Mouse (Mus musculus) liver, embryonic 11.5 days (tissue): ENCODE results near the gene Tmem186. TPM values are rescaled to one million over a fixed set of nuclear protein-coding genes. Genes with fewer than 3 reads are reported as not detected.

Experiments
- ATAC-seq: fragments of 200-750 bp; cut with Nextera tagmentation; replicated peaks from 2 replicates; pipeline ENCODE4 v1.8.0; 2017; ENCODE audit warnings: moderate number of reproducible peaks, mild to moderate bottlenecking, moderate TSS enrichment, moderate library complexity; ENCODE audit not compliant: low FRiP score
- DNase-seq: peaks from one replicate; pipeline ENCODE4 v3.0.0-alpha.2; 2017; ENCODE audit warnings: low spot score
- H3K27ac ChIP-seq: fragments of 300-500 bp; sonication (generic); 2 replicates; pipeline ENCODE4 v1.5.1; 2014; ENCODE audit warnings: mild to moderate bottlenecking, low read depth, low read length, control low read depth
- H3K27me3 ChIP-seq: fragments of 300-500 bp; sonication (generic); replicated peaks from 2 replicates; pipeline ENCODE4 v1.6.1; 2014; ENCODE audit warnings: low read length, mixed read lengths; ENCODE audit not compliant: control insufficient read depth, insufficient read depth
- H3K36me3 ChIP-seq: fragments of 300-500 bp; sonication (generic); 2 replicates; pipeline ENCODE4 v1.6.1; 2014; ENCODE audit warnings: mild to moderate bottlenecking, low read length, moderate library complexity, mixed read lengths; ENCODE audit not compliant: control insufficient read depth, insufficient read depth
- H3K4me1 ChIP-seq: fragments of 300-500 bp; sonication (generic); replicated peaks from 2 replicates; pipeline ENCODE4 v1.6.1; 2014; ENCODE audit warnings: low read length, mixed read lengths; ENCODE audit not compliant: control insufficient read depth, insufficient read depth
- H3K4me2 ChIP-seq: fragments of 300-500 bp; sonication (generic); 2 replicates; pipeline ENCODE4 v1.6.1; 2014; ENCODE audit warnings: mild to moderate bottlenecking, control low read depth, moderate library complexity
- H3K4me3 ChIP-seq: fragments of 300-500 bp; sonication (generic); 2 replicates; pipeline ENCODE4 v1.5.1; 2014; ENCODE audit warnings: low read depth, low read length, control low read depth
- H3K9ac ChIP-seq: fragments of 300-500 bp; sonication (generic); 2 replicates; pipeline ENCODE4 v1.6.1; 2014; ENCODE audit warnings: low read depth, low read length, control low read depth
- H3K9me3 ChIP-seq: fragments of 300-500 bp; sonication (generic); 2 replicates; pipeline ENCODE4 v1.6.1; 2016; ENCODE audit warnings: low read length, inconsistent platforms, mixed read lengths; ENCODE audit not compliant: control insufficient read depth
- WGBS: fragments of 180-500 bp; shearing (Covaris S2); extraction: QIAGEN DNeasy Blood & Tissue Kit; methylation state at CpG from one replicate; pipeline ENCODE4 v1.1.7; 2014; 5-methylcytosine and 5-hydroxymethylcytosine counted together
- polyA plus RNA-seq: library from polyadenylated mRNA; unstranded; fragments of >200 nt; fragmentation: Nextera tagmentation; extraction: Ambion mirVana; gene quantifications from 2 replicates; pipeline ENCODE4 v1.2.1, GENCODE M21; 2014

Tmem186 gene
- 16.4 and 19.4 TPM in 2 replicates for polyA plus RNA-seq

DNA sequence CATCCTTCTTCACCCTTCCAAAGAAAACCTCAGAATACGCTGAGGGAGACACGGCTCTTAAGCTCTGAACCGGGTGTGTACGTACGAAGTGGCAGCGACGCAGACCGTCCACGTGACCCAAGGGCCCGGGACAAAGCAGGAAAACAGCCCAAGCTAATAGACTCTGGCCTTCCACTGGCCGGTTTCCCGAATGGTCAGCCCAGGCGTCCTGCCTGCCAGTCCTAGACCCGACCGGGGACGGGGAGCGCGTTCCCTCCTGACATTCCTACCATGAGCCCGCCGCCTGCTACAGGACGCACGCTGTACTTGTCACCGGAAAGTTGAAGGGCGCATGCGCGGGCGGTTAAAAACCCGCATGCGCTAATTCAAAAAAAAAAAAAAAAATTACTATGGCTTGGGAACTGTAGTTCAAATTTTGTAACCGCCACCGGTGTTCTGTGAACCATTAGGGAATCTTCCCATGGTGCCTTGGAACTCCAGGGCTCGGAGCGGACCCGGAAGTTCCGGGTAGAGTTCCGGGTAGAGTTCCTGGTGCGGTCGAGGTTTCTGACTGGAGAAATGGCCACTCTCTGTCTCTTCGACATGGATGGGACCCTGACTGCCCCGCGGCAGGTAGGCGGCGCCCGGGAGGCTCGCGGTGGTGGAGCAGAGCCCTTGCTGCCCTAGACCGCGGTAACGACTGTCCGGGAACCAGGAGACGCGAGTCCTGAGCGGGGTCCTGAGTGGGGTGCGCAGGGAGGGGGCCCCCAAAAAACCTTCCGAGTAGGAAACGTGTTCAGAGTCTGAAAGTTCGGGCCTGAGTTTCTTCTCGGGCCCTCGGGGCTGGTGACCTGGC, at the start of gene Tmem186, which contains the start of gene Pmm2:
Gene Tmem186 (minus strand): TSS at position 496 of the 835 bp plus-strand sequence.
Gene Pmm2 (plus strand): TSS at position 458 of the 835 bp plus-strand sequence.
- DNase-seq (peak; percentile 85), ATAC-seq (peak; percentile 85)
- H3K9ac ChIP-seq: peak within 1 kb of the TSS; percentile 87
- no peaks in the 10 kb centered on the region for H3K27me3 ChIP-seq
- H3K27ac ChIP-seq: peak within 1 kb of the TSS; percentile 92
- peaks cover 17% of the 10 kb centered on the region for H3K4me1 ChIP-seq
- H3K4me2 ChIP-seq: peak within 1 kb of the TSS; percentile 66
- H3K36me3 ChIP-seq: peaks cover 7% of the 10 kb centered on the region
- H3K4me3 ChIP-seq: peak within 1 kb of the TSS; percentile 88
- no peaks in the 10 kb centered on the region for H3K9me3 ChIP-seq
- WGBS: under 1% methylated on average over 59 of the region's 59 CpGs

DNA sequence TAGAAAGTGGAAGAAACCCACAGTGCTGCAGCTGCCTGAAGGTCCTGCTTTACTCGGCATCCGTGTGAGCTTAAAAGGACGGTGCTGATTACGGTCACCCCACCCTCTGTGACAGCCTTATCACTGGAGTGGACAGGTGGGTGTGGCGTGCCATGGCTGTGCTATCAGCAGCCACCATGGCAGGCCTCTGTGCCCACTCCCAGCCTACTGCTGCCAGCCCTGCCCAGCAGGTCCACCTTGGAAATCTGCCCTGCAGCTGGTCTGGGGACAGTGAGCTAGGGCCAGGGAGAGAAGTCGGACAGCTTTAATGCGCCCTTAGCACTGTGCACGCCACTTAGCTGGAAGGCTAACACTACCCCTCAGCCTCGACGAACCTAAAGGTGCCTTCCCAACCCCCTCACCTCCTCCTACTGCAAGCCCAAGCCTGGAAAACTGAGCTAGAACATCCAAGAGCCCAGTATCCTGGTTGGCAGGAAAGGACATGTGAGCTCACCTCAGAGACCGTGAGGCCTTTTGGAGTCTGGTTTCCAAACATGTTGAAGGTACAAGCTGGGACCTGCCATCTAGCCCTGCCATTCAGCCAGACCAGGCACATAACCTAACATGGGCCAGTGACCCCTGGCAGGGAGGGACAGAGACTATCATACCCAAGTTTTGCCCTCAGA, 49.5 kb upstream of the Tmem186 start:
- Histone ChIP-seq H3K36me3 (peaks cover 40% of the 10 kb centered on the region), H3K4me3 (0 out of 2 replicates have a peak overlapping the region, but pooled peaks have one; percentile 15), H3K4me2 (peak overlapping the region; percentile 66), H3K27ac (peak overlapping the region; percentile 87), H3K27me3 (no peaks in the 10 kb centered on the region), H3K9me3 (no peaks in the 10 kb centered on the region), H3K4me1 (peaks cover 26% of the 10 kb centered on the region), H3K9ac (peak overlapping the region; percentile 64)
- WGBS: 46% methylated on average over 11 of the region's 11 CpGs
- ATAC-seq (peak; percentile 94), DNase-seq (peak; percentile 50)

DNA sequence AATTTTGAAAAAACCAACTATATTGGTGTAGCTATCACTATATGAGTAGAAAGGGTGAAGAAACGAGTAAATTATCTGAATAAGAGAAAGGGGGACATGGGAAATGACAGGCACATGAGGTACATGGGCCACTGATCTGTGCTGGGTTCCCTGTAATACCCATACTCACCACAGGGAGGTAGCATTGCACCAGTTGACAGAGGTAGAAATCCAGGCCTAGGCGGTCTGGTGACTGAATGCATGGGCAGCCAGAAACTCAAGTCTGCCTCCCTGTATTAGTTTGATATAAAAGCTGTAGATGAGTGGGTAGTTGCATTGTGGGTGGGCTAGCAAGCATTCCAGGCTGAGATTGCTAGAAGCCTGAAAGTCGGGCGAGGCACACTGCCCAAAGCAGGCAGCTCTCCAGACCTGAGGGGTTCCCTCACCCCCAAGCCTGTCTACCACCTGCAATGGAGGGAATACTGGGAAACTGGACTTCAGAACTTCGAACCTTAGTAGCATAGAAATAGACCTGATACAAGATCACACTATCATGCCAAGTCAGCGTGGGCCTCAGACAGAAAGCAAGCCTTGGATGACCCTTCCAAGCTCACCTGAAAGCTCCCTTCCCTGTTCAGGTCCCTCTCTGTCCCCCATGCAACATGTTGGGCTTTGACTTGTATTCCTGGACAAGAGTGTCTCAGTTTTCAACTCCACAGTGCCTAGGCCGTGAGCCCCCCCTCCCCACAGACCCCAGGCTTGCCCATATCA, 48.8 kb upstream of the Tmem186 start:
- peak; percentile 63 for ATAC-seq
- H3K27me3 ChIP-seq: no peaks in the 10 kb centered on the region
- peaks cover 26% of the 10 kb centered on the region for H3K4me1 ChIP-seq
- H3K4me3 ChIP-seq: 0 out of 2 replicates have a peak overlapping the region, but pooled peaks have one; percentile 15
- H3K9ac ChIP-seq: peak overlapping the region; percentile 64
- no peak for DNase-seq
- WGBS: 49% methylated on average over 7 of the region's 7 CpGs
- H3K9me3 ChIP-seq: no peaks in the 10 kb centered on the region
- peaks cover 33% of the 10 kb centered on the region for H3K36me3 ChIP-seq
- H3K4me2 ChIP-seq: peak overlapping the region; percentile 66
- H3K27ac ChIP-seq: peak overlapping the region; percentile 87

DNA sequence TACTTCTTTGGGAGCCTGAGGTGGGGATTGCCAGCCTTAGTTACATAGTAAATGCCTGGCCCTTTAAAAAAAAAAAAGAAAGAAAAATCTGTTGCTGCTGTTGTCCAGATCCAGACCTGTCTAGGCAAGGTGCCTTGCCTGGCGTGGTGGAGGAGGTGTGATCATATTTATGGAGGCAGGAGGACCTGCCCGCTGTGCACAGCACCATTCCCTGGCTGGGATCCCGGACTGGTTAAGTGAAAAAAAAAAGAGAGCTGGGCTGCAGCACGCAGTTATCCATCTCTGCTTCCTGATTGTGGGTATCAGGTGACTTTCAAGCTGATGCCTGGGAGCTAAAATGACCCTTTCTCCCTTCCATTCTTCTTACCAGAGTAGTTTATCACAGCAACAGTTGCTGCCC, 47.6 kb upstream of the Tmem186 start:
- H3K9ac ChIP-seq: 0 out of 2 replicates have a peak overlapping the region, but pooled peaks have one; percentile 27
- H3K9me3 ChIP-seq: no peaks in the 10 kb centered on the region
- 0 out of 2 replicates have a peak overlapping the region, but pooled peaks have one; percentile 2 for H3K27ac ChIP-seq
- 80% methylated on average over 4 of the region's 4 CpGs for WGBS
- peaks cover 22% of the 10 kb centered on the region; the same call in 1 of the 2 replicates for H3K36me3 ChIP-seq
- DNase-seq (no peak), ATAC-seq (no peak)
- no peak overlapping the region for H3K4me3 ChIP-seq
- H3K4me1 ChIP-seq: peaks cover 26% of the 10 kb centered on the region
- no peak overlapping the region for H3K4me2 ChIP-seq
- H3K27me3 ChIP-seq: no peaks in the 10 kb centered on the region

DNA sequence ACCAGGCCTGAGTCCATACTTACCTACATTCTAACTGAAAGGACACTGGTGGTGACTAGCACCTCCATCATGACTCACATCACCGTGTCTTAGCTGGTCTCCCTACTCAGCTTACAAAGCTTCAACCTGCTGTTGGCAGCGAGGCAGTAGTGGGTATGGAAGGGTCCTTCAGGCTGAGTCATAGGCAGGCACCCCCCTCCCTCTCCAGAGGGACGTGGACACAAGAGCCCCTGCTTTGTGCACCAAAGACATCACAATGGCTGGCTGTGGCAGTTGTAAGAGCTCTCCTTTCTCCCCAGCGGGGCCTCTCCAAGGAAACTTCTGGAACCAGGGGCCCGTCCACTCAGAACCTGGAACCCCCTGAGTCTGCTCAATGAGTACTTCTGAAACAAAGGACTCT, 43.0 kb upstream of the Tmem186 start, which contains the start of gene Gm5767:
Gene Gm5767 (plus strand): TSS at position 301 of the 400 bp plus-strand sequence.
- no peak within 1 kb of the TSS for H3K27ac ChIP-seq
- ATAC-seq: no peak
- WGBS: 78% methylated on average over 5 of the region's 5 CpGs

DNA sequence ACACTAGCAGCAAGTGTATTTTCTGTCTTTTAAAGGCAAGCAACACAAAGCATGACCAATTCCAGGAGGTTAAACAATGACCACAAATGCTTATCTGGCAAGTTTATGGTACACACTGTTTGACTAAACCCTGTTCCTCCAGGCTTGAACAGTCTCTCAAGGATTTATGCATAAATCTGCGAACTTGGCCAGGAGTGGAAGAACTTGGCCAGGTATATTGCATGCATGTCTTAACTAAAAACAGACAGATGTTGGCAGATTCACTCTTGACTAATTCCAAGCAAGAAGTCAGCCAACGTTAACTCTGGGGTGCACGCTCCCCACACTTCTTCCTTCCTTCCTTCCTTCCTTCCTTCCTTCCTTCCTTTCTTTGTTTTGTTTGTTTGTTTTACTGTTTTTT, 42.3 kb upstream of the Tmem186 start:
- no peaks in the 10 kb centered on the region for H3K9me3 ChIP-seq
- DNase-seq (no peak), ATAC-seq (no peak)
- H3K4me1 ChIP-seq: peaks cover 19% of the 10 kb centered on the region
- no peaks in the 10 kb centered on the region for H3K27me3 ChIP-seq
- H3K9ac ChIP-seq: no peak overlapping the region
- H3K4me3 ChIP-seq: no peak overlapping the region
- H3K36me3 ChIP-seq: no peaks in the 10 kb centered on the region
- 71% methylated on average over 3 of the region's 3 CpGs for WGBS
- no peak overlapping the region for H3K4me2 ChIP-seq
- H3K27ac ChIP-seq: no peak overlapping the region

More for the DNA sequence above, 43.0 kb upstream of the Tmem186 start, which contains the start of gene Gm5767:
- H3K4me1 ChIP-seq: peaks cover 20% of the 10 kb centered on the region
- no peaks in the 10 kb centered on the region for H3K9me3 ChIP-seq
- no peaks in the 10 kb centered on the region for H3K27me3 ChIP-seq
- H3K4me3 ChIP-seq: no peak within 1 kb of the TSS
- H3K9ac ChIP-seq: no peak within 1 kb of the TSS
- H3K4me2 ChIP-seq: no peak within 1 kb of the TSS
- no peak for DNase-seq
- H3K36me3 ChIP-seq: no peaks in the 10 kb centered on the region

DNA sequence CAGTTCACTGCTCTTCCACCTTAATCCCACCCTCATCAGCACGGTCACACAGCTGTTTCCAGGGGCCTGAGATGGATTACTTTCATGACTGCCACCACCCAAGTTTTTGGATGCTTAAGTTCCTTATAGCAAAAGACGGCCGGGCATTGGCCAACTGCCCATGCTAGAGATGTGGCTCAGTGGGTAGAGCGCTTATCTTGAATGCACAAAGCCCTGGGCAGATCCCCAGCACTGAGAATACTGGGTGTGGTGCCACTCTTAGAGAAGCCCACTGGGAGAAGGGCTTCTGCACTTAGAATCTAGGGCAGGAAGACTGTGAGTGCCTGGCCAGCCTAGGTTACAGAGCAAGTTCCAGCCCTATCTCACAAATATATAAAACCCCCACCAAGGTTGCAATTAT, 41.2 kb upstream of the Tmem186 start:
- no peak overlapping the region for H3K27ac ChIP-seq
- peaks cover 26% of the 10 kb centered on the region for H3K4me1 ChIP-seq
- no peak overlapping the region for H3K4me3 ChIP-seq
- H3K9ac ChIP-seq: no peak overlapping the region
- no peaks in the 10 kb centered on the region for H3K36me3 ChIP-seq
- no peaks in the 10 kb centered on the region for H3K27me3 ChIP-seq
- H3K4me2 ChIP-seq: no peak overlapping the region
- no peaks in the 10 kb centered on the region for H3K9me3 ChIP-seq
- ATAC-seq (peak; percentile 32; the same call in 1 of the 2 replicates), DNase-seq (no peak)
- 81% methylated on average over 4 of the region's 4 CpGs for WGBS

DNA sequence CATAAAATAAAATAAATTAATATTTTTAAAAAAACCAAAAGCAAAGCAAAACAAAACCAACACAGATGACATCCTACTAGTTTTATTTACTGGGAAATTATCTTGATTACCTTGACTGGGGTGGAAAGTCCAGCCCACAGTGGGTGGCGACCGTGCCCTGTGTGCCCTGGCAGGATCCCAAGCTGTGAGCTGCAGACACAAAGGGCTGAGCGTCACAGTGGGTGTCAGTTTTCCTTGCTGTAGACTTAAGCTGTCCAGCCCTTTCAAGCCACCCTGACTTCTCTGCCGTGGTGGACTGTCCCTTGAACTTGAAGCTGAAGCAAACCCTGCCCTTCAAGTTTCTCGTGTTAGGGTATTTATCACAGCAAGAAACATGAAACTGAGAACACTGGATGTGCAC, 40.5 kb upstream of the Tmem186 start:
- ATAC-seq (no peak), DNase-seq (no peak)
- no peak overlapping the region for H3K4me3 ChIP-seq
- peaks cover 3% of the 10 kb centered on the region; the same call in 1 of the 2 replicates for H3K27me3 ChIP-seq
- H3K9me3 ChIP-seq: no peaks in the 10 kb centered on the region
- 68% methylated on average over 5 of the region's 5 CpGs for WGBS
- H3K4me2 ChIP-seq: no peak overlapping the region
- H3K36me3 ChIP-seq: no peaks in the 10 kb centered on the region
- H3K4me1 ChIP-seq: peaks cover 26% of the 10 kb centered on the region
- no peak overlapping the region for H3K9ac ChIP-seq
- no peak overlapping the region; the same call in 1 of the 2 replicates for H3K27ac ChIP-seq
